Mouse (Mus musculus): ENCODE data around the gene Clmn. TPM values are rescaled to one million over a fixed set of nuclear protein-coding genes. Genes with fewer than 3 reads are reported as not detected.
"Not testable (repeated sequence)": the region's sequence is repeated elsewhere in the genome, so short reads cannot be mapped to it uniquely, and the experiment has no call there.

Gene Clmn
- polyA plus RNA-seq, 1 experiment from 2014 or later = 1.5 TPM

- H3K4me2 ChIP-seq = no peak overlapping the region
- no peak overlapping the region for H3K9ac ChIP-seq
- no peak overlapping the region for H3K4me3 ChIP-seq
- ATAC-seq (ENCODE audit: low FRiP score, low read depth) = no peak
- H3K9me3 ChIP-seq = no peaks in the 10 kb centered on the region
- WGBS = 92% methylated on average over 6 of the region's 6 CpGs
- no peaks in the 10 kb centered on the region for H3K27me3 ChIP-seq
- no peak overlapping the region for H3K27ac ChIP-seq (replicated peaks)
- no peaks in the 10 kb centered on the region for H3K36me3 ChIP-seq
- peaks cover 23% of the 10 kb centered on the region for H3K4me1 ChIP-seq (replicated peaks)
Observed at GRCm38 (mm10) chr12:104836230-104836629, 28.6 kb downstream of the Clmn start.

GRCm38 (mm10) chr12:104835369-104836094 lies 29.3 kb downstream of the Clmn start:
- H3K4me2 ChIP-seq = no peak overlapping the region
- no peaks in the 10 kb centered on the region for H3K9me3 ChIP-seq
- no peaks in the 10 kb centered on the region for H3K36me3 ChIP-seq
- 50% methylated on average over 19 of the region's 19 CpGs for WGBS
- H3K9ac ChIP-seq = no peak overlapping the region
- no peak overlapping the region for H3K4me3 ChIP-seq
- no peaks in the 10 kb centered on the region for H3K27me3 ChIP-seq
- ATAC-seq (ENCODE audit: low FRiP score, low read depth) = 0 out of 2 replicates have a peak, but pooled peaks have one; percentile 16
- no peak overlapping the region for H3K27ac ChIP-seq (replicated peaks)
- H3K4me1 ChIP-seq (replicated peaks) = peaks cover 23% of the 10 kb centered on the region

DNA sequence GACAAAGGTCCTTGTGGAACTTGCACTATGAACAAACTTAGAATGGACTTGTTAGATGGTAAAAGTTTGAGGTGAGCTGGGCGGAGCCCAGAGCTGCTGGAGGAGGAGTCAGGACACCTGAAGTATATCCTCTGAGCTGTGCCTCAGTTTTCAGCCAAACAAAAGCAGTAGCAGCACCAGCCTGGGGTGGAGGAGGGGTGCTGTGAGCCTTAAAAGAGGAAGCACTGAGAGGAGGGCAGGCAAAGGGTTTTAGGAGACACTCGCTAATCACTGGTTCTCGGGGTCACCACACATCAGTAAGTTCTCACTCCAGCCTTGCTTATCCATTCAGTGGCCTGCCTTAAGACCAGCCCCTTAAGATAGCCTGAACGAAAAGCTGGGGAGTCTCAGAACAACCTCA lies 30.1 kb downstream of the Clmn start:
- Histone ChIP-seq H3K4me1 (replicated peaks) (peaks cover 23% of the 10 kb centered on the region), H3K27me3 (no peaks in the 10 kb centered on the region), H3K4me3 (no peak overlapping the region), H3K27ac (replicated peaks) (no peak overlapping the region), H3K9me3 (no peaks in the 10 kb centered on the region), H3K9ac (no peak overlapping the region), H3K4me2 (no peak overlapping the region), H3K36me3 (no peaks in the 10 kb centered on the region)
- ATAC-seq (ENCODE audit: low FRiP score, low read depth) = no peak
- 58% methylated on average over 4 of the region's 4 CpGs for WGBS

GRCm38 (mm10) chr12:104830666-104831435 lies 34.0 kb downstream of the Clmn start:
- H3K4me3 ChIP-seq = no peak overlapping the region
- H3K27ac ChIP-seq (replicated peaks) = no peak overlapping the region
- H3K27me3 ChIP-seq = no peaks in the 10 kb centered on the region
- no peak overlapping the region for H3K4me2 ChIP-seq
- no peaks in the 10 kb centered on the region for H3K9me3 ChIP-seq
- H3K4me1 ChIP-seq (replicated peaks) = peaks cover 14% of the 10 kb centered on the region
- no peak for ATAC-seq (ENCODE audit: low FRiP score, low read depth)
- WGBS = 72% methylated on average over 17 of the region's 17 CpGs
- H3K9ac ChIP-seq = no peak overlapping the region
- H3K36me3 ChIP-seq = no peaks in the 10 kb centered on the region

DNA sequence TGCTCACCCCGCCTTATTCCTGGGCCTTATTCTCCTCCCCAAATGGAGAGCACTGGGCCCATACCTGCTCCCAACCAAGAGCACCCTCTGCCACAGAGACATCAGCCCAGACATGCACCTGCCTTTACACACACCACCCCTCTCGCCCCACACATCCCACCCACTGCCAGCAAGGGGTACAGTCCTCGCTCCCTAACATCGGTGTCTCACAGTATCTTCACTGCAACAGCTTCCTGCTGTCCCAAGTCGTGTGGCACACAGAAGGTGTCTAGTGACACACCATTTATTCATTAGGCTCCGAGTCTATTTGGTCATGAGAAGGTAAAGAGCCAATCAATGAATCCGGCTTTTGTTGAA lies 34.6 kb downstream of the Clmn start:
- H3K4me1 ChIP-seq (replicated peaks) = peaks cover 8% of the 10 kb centered on the region; the same call in 1 of the 2 replicates
- no peak overlapping the region for H3K9ac ChIP-seq
- 66% methylated on average over 7 of the region's 7 CpGs for WGBS
- H3K27me3 ChIP-seq = no peaks in the 10 kb centered on the region
- H3K9me3 ChIP-seq = no peaks in the 10 kb centered on the region
- H3K36me3 ChIP-seq = no peaks in the 10 kb centered on the region
- no peak overlapping the region for H3K27ac ChIP-seq (replicated peaks)
- H3K4me3 ChIP-seq = no peak overlapping the region
- ATAC-seq (ENCODE audit: low FRiP score, low read depth) = peak; percentile 23; the same call in 1 of the 2 replicates
- H3K4me2 ChIP-seq = no peak overlapping the region

GRCm38 (mm10) chr12:104829596-104830282 lies 35.1 kb downstream of the Clmn start:
- Histone ChIP-seq H3K4me3 (no peak overlapping the region), H3K4me1 (replicated peaks) (peaks cover 7% of the 10 kb centered on the region; the same call in 1 of the 2 replicates), H3K27me3 (no peaks in the 10 kb centered on the region), H3K27ac (replicated peaks) (no peak overlapping the region), H3K4me2 (no peak overlapping the region), H3K36me3 (no peaks in the 10 kb centered on the region), H3K9ac (no peak overlapping the region), H3K9me3 (no peaks in the 10 kb centered on the region)
- peak; percentile 53; the same call in 1 of the 2 replicates for ATAC-seq (ENCODE audit: low FRiP score, low read depth)
- 42% methylated on average over 6 of the region's 6 CpGs for whole genome bisulfite sequencing

DNA sequence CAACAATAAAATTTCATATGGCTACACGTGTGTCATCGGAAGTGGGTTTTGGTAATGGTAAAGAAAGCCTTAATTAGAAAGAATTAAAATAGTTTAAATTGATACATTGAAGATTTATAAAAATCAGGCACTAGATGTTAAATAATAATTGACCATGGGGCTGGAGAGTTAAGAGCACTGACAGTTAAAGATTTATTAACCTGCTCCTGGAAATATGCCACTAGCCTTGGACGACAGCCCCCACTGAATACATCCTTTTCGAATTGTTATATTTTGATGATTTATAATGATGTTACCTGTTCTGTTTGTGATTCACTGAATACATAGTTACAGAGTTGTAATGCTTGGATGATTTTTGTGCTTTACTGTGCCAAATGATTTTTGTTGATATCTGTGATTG lies 35.9 kb downstream of the Clmn start:
- not testable (repeated sequence) for H3K36me3 ChIP-seq; H3K27me3 ChIP-seq; H3K4me3 ChIP-seq; H3K9me3 ChIP-seq; ATAC-seq (ENCODE audit: low FRiP score, low read depth); H3K9ac ChIP-seq; H3K4me2 ChIP-seq; H3K27ac ChIP-seq (replicated peaks)
- 81% methylated on average over 4 of the region's 4 CpGs for WGBS
- H3K4me1 ChIP-seq (replicated peaks) = peaks cover 13% of the 10 kb centered on the region; the same call in 1 of the 2 replicates

- Histone ChIP-seq H3K4me3 (no peak overlapping the region), H3K27ac (replicated peaks) (no peak overlapping the region), H3K4me2 (no peak overlapping the region), H3K36me3 (no peaks in the 10 kb centered on the region), H3K9me3 (no peaks in the 10 kb centered on the region), H3K9ac (no peak overlapping the region), H3K27me3 (no peaks in the 10 kb centered on the region), H3K4me1 (replicated peaks) (peaks cover 13% of the 10 kb centered on the region; the same call in 1 of the 2 replicates)
- ATAC-seq (ENCODE audit: low FRiP score, low read depth) = no peak
- WGBS = 37% methylated on average over 6 of the region's 6 CpGs
Observed at GRCm38 (mm10) chr12:104827721-104828120, 37.2 kb downstream of the Clmn start.

- Histone ChIP-seq H3K27me3 (no peaks in the 10 kb centered on the region), H3K4me2 (no peak overlapping the region), H3K4me1 (replicated peaks) (peaks cover 13% of the 10 kb centered on the region; the same call in 1 of the 2 replicates), H3K27ac (replicated peaks) (no peak overlapping the region), H3K9me3 (no peaks in the 10 kb centered on the region), H3K4me3 (no peak overlapping the region), H3K36me3 (no peaks in the 10 kb centered on the region), H3K9ac (no peak overlapping the region)
- WGBS = 45% methylated on average over 6 of the region's 6 CpGs
- no peak for ATAC-seq (ENCODE audit: low FRiP score, low read depth)
Observed at GRCm38 (mm10) chr12:104824907-104825267, 40.0 kb downstream of the Clmn start.

DNA sequence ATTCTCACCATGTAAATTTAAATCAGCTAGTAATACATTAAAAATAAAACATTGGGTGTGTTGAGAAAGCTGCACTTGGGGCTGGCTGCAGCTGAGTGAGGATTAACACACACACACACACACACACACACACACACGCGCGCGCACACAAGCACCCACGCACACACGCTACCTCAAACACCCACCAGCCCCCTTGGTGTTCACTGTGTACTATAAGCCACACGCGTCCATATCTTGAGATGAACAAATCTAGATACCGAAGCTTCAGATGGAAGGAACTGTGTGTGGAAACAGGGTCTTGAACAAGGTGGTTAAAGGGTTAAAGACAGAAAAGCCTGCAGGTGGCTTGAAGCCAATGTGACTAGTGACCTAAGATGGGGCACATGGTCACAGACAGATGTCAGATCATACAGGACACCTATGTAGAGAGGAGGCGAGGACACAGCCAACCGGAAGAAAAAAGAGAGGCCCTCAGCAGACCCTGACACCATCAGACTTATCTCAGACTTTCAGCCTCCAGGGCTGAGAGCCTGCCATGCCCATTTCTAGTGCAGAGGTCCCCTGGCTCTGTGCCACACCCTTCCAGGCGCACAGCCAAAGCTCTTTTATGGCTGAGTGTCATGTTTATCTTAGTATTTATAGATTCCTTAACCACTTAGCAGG lies 40.5 kb downstream of the Clmn start:
- Histone ChIP-seq H3K27me3 (no peaks in the 10 kb centered on the region), H3K9me3 (no peaks in the 10 kb centered on the region), H3K27ac (replicated peaks) (no peak overlapping the region), H3K4me2 (no peak overlapping the region), H3K4me1 (replicated peaks) (peaks cover 13% of the 10 kb centered on the region; the same call in 1 of the 2 replicates), H3K4me3 (no peak overlapping the region), H3K9ac (no peak overlapping the region), H3K36me3 (no peaks in the 10 kb centered on the region)
- ATAC-seq (ENCODE audit: low FRiP score, low read depth) = peak; percentile 55; the same call in 1 of the 2 replicates
- WGBS = 81% methylated on average over 12 of the region's 12 CpGs

DNA sequence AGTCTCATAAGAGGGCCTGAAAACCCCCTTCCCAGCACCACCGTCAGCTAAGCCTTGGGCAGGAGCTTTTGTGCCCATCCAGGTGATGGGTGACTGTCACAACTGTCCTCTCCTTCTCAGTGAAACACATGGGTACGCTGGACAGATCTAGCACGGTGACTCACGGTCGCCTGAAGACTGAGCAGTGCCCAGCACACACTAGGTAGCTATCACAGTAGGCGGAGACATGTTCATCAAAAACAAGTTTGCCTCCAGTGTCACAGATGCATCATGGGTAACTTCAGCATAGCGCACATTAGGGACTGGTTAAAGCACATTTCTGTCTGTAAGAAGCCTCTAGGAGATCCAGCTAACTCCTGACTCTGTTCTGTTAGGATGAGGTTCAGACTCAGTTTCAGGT lies 41.2 kb downstream of the Clmn start:
- peaks cover 13% of the 10 kb centered on the region; the same call in 1 of the 2 replicates for H3K4me1 ChIP-seq (replicated peaks)
- no peaks in the 10 kb centered on the region for H3K9me3 ChIP-seq
- no peak overlapping the region for H3K4me2 ChIP-seq
- H3K27ac ChIP-seq (replicated peaks) = no peak overlapping the region
- H3K36me3 ChIP-seq = no peaks in the 10 kb centered on the region
- no peak for ATAC-seq (ENCODE audit: low FRiP score, low read depth)
- H3K27me3 ChIP-seq = no peaks in the 10 kb centered on the region
- 97% methylated on average over 7 of the region's 7 CpGs for WGBS
- no peak overlapping the region for H3K9ac ChIP-seq
- H3K4me3 ChIP-seq = no peak overlapping the region

Data from hindbrain, embryonic 15.5 days (tissue).